Mouse (Mus musculus) neural tube, embryonic 12.5 days (tissue): Measurements from ENCODE around the gene Map4k5. TPM values are rescaled to one million over a fixed set of nuclear protein-coding genes. Genes with fewer than 3 reads are reported as not detected.
A peak's percentile ranks its signal among the peaks of the same experiment; 100 is the strongest.

Experiments
- ATAC-seq: fragments of 200-750 bp; cut with Nextera tagmentation; 2 replicates; pipeline ENCODE4 v1.8.0; 2017; ENCODE audit warnings: low read depth, mild to moderate bottlenecking, moderate TSS enrichment, moderate library complexity; ENCODE audit not compliant: low FRiP score
- H3K27ac ChIP-seq: fragments of 300-500 bp; sonication (generic); 2 replicates; pipeline ENCODE4 v1.5.1; 2016
- H3K27me3 ChIP-seq: fragments of 300-500 bp; sonication (generic); replicated peaks from 2 replicates; pipeline ENCODE4 v1.6.1; 2016; ENCODE audit warnings: mild to moderate bottlenecking
- H3K36me3 ChIP-seq: fragments of 300-500 bp; sonication (generic); 2 replicates; pipeline ENCODE4 v1.6.1; 2016; ENCODE audit warnings: mild to moderate bottlenecking
- H3K4me1 ChIP-seq: fragments of 300-500 bp; sonication (generic); 2 replicates; pipeline ENCODE4 v1.6.1; 2016
- H3K4me2 ChIP-seq: fragments of 300-500 bp; sonication (generic); replicated peaks from 2 replicates; pipeline ENCODE4 v1.6.1; 2016; ENCODE audit warnings: mild to moderate bottlenecking
- H3K4me3 ChIP-seq: fragments of 300-500 bp; sonication (generic); 2 replicates; pipeline ENCODE4 v1.5.1; 2016
- H3K9ac ChIP-seq: fragments of 300-500 bp; sonication (generic); 2 replicates; pipeline ENCODE4 v1.6.1; 2016; ENCODE audit warnings: mild to moderate bottlenecking
- H3K9me3 ChIP-seq: fragments of 300-500 bp; sonication (generic); 2 replicates; pipeline ENCODE4 v1.6.1; 2016; ENCODE audit warnings: mild to moderate bottlenecking
- WGBS: fragments of 180-500 bp; shearing (Covaris S2); methylation state at CpG from one replicate; pipeline ENCODE4 v1.1.7; 2016; 5-methylcytosine and 5-hydroxymethylcytosine counted together
- polyA plus RNA-seq: library from polyadenylated mRNA; unstranded; fragments of >200 nt; fragmentation: Nextera tagmentation; extraction: Ambion mirVana; gene quantifications from 2 replicates; pipeline ENCODE4 v1.2.1, GENCODE M21; 2016

The Map4k5 gene
- polyA plus RNA-seq = 41.4 and 44.6 TPM in 2 replicates

GRCm38 (mm10) chr12:69892371-69893251, at the start of gene Map4k5, which contains the start of gene Atl1:
Gene Map4k5, minus strand, starts transcription at chr12:69893200.
Gene Atl1, plus strand, starts transcription at chr12:69892614.
- under 1% methylated on average over 118 of the region's 118 CpGs for WGBS
- Histone ChIP-seq H3K9ac (peak within 1 kb of the TSS; percentile 97), H3K4me3 (peak within 1 kb of the TSS; percentile 89), H3K36me3 (no peaks in the 10 kb centered on the region), H3K4me1 (peaks cover 23% of the 10 kb centered on the region), H3K9me3 (no peaks in the 10 kb centered on the region), H3K27me3 (no peaks in the 10 kb centered on the region), H3K27ac (peak within 1 kb of the TSS; percentile 86), H3K4me2 (peak within 1 kb of the TSS; percentile 65)
- peak; percentile 94 for ATAC-seq

- Histone ChIP-seq H3K4me3 (no peak overlapping the region), H3K36me3 (peaks cover 22% of the 10 kb centered on the region), H3K27me3 (no peaks in the 10 kb centered on the region), H3K4me1 (no peaks in the 10 kb centered on the region), H3K9me3 (no peaks in the 10 kb centered on the region), H3K9ac (no peak overlapping the region), H3K27ac (no peak overlapping the region), H3K4me2 (no peak overlapping the region)
- no peak for ATAC-seq
- WGBS = 56% methylated on average over 1 of the region's 1 CpGs
Observed at GRCm38 (mm10) chr12:69941655-69942329, 48.8 kb upstream of the Map4k5 start.

- WGBS = 68% methylated on average over 2 of the region's 2 CpGs
- ATAC-seq = no peak
- peaks cover 26% of the 10 kb centered on the region for H3K36me3 ChIP-seq
Observed at GRCm38 (mm10) chr12:69939291-69939690, 46.3 kb upstream of the Map4k5 start.

GRCm38 (mm10) chr12:69937731-69938130, 44.7 kb upstream of the Map4k5 start:
- 53% methylated on average over 5 of the region's 5 CpGs for WGBS
- Histone ChIP-seq H3K27ac (no peak overlapping the region), H3K4me2 (no peak overlapping the region), H3K4me3 (no peak overlapping the region), H3K27me3 (no peaks in the 10 kb centered on the region), H3K4me1 (no peaks in the 10 kb centered on the region), H3K9me3 (no peaks in the 10 kb centered on the region), H3K36me3 (peaks cover 26% of the 10 kb centered on the region), H3K9ac (no peak overlapping the region)
- ATAC-seq = no peak

More at GRCm38 (mm10) chr12:69939291-69939690, 46.3 kb upstream of the Map4k5 start:
- no peak overlapping the region for H3K4me2 ChIP-seq
- no peak overlapping the region for H3K9ac ChIP-seq
- no peaks in the 10 kb centered on the region for H3K4me1 ChIP-seq
- no peak overlapping the region for H3K4me3 ChIP-seq
- no peak overlapping the region for H3K27ac ChIP-seq
- H3K27me3 ChIP-seq = no peaks in the 10 kb centered on the region
- H3K9me3 ChIP-seq = no peaks in the 10 kb centered on the region

DNA sequence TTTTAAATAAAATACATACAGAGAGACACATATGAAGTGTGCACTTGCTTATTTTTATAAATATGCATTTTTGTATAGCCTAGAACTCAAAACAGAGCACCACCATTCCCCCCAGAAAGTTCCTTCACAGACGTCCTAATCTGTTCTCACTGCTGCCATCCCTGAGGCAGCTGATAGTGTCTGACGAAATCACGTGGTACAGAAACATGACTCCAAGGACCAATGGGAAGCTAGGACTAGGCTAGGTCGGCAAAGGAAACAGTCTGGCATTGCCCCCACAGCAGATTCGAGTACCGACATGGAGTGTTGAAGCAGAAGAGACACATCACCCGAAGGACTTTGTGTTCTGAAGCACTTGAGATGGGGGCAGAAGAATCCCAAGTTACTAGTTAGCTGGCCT, 33.7 kb upstream of the Map4k5 start:
- Histone ChIP-seq H3K9me3 (no peaks in the 10 kb centered on the region), H3K9ac (no peak overlapping the region), H3K4me1 (no peaks in the 10 kb centered on the region), H3K27ac (no peak overlapping the region), H3K4me2 (no peak overlapping the region), H3K36me3 (peaks cover 6% of the 10 kb centered on the region), H3K4me3 (no peak overlapping the region), H3K27me3 (no peaks in the 10 kb centered on the region)
- no peak for ATAC-seq
- 56% methylated on average over 7 of the region's 7 CpGs for WGBS

DNA sequence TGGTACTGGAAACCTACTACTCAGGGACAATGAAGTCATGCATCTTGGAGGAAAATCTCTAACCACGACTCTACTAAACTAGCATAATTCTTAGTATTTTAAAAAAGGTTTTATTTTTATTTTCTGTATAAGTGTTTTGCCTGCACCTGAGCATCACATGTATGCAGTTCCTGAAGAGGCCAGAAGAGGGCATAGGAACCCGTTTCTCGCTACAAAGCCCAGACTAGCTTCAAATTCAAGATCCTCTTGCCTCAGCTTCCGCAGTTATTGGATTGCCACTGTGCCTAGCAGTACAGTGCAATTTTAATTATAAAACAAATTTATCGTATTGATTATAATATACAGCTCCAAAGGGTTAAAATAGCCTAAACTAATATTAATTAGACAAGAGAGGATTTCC, 31.0 kb upstream of the Map4k5 start:
- Histone ChIP-seq H3K4me3 (no peak overlapping the region), H3K9me3 (no peaks in the 10 kb centered on the region), H3K36me3 (peaks cover under 1% of the 10 kb centered on the region; the same call in 1 of the 2 replicates), H3K27me3 (no peaks in the 10 kb centered on the region), H3K4me2 (no peak overlapping the region), H3K27ac (no peak overlapping the region), H3K9ac (no peak overlapping the region), H3K4me1 (no peaks in the 10 kb centered on the region)
- 14% methylated on average over 5 of the region's 5 CpGs for WGBS
- no peak for ATAC-seq

DNA sequence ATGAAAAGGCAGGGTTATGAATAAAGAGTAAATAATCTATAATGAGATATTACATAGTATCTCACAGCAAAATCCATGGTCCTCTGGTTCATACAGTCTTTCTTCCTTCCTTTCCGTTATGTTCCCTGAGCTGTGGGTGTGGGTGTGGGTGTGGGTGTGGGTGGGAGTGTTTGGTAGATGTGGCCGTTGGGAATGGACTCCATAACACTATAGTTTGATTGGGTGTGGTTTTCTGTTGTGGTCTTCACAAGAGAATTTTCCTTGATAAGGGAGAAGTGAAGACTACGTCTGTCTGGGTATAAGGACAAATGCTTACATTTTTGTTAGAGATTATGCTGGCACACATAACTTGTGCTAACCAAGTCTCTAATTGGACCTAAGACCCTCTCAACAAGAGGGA, 30.6 kb upstream of the Map4k5 start:
- Histone ChIP-seq H3K4me3 (no peak overlapping the region), H3K9ac (no peak overlapping the region), H3K4me2 (no peak overlapping the region), H3K27me3 (no peaks in the 10 kb centered on the region), H3K27ac (no peak overlapping the region), H3K9me3 (no peaks in the 10 kb centered on the region), H3K36me3 (no peaks in the 10 kb centered on the region; the same call in 1 of the 2 replicates), H3K4me1 (no peaks in the 10 kb centered on the region)
- WGBS = 60% methylated on average over 3 of the region's 3 CpGs
- no peak for ATAC-seq

- ATAC-seq = no peak
- H3K9me3 ChIP-seq = no peaks in the 10 kb centered on the region
- 89% methylated on average over 3 of the region's 3 CpGs for WGBS
- no peaks in the 10 kb centered on the region for H3K27me3 ChIP-seq
- no peak overlapping the region for H3K27ac ChIP-seq
- H3K36me3 ChIP-seq = no peaks in the 10 kb centered on the region; the same call in 1 of the 2 replicates
- H3K4me1 ChIP-seq = no peaks in the 10 kb centered on the region
- no peak overlapping the region for H3K4me2 ChIP-seq
- H3K4me3 ChIP-seq = no peak overlapping the region
- H3K9ac ChIP-seq = no peak overlapping the region
Observed at GRCm38 (mm10) chr12:69923128-69923527, 30.1 kb upstream of the Map4k5 start.

DNA sequence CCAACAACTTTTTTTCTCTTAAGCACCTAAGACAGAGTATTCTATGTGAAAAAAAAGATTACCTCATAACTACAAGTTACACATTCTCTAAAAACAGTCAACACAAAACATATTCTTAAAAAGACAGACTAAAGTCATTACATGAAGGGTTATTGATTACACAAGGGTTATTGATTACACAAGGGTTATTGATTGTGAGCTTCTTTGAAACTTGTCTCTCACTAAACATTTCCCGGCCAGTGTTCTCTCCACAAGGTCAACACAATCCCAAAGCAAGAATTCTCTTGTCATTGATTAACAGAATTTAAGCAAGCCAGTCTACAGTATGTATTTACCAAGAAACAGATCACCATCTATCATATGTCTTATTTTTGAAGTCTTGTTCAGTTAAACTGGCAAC, 29.1 kb upstream of the Map4k5 start:
- no peak overlapping the region for H3K9ac ChIP-seq
- H3K4me1 ChIP-seq = no peaks in the 10 kb centered on the region
- no peaks in the 10 kb centered on the region for H3K27me3 ChIP-seq
- no peak for ATAC-seq
- WGBS = 83% methylated on average over 1 of the region's 1 CpGs
- H3K27ac ChIP-seq = no peak overlapping the region
- no peak overlapping the region for H3K4me2 ChIP-seq
- H3K4me3 ChIP-seq = no peak overlapping the region
- no peaks in the 10 kb centered on the region for H3K9me3 ChIP-seq
- H3K36me3 ChIP-seq = no peaks in the 10 kb centered on the region; the same call in 1 of the 2 replicates

- H3K9ac ChIP-seq = no peak overlapping the region
- no peaks in the 10 kb centered on the region for H3K4me1 ChIP-seq
- no peak for ATAC-seq
- H3K9me3 ChIP-seq = no peaks in the 10 kb centered on the region
- 84% methylated on average over 2 of the region's 2 CpGs for WGBS
- H3K4me3 ChIP-seq = no peak overlapping the region
- H3K36me3 ChIP-seq = no peaks in the 10 kb centered on the region
- no peaks in the 10 kb centered on the region for H3K27me3 ChIP-seq
- H3K27ac ChIP-seq = no peak overlapping the region
- H3K4me2 ChIP-seq = no peak overlapping the region
Observed at GRCm38 (mm10) chr12:69917870-69918269, 24.9 kb upstream of the Map4k5 start.

DNA sequence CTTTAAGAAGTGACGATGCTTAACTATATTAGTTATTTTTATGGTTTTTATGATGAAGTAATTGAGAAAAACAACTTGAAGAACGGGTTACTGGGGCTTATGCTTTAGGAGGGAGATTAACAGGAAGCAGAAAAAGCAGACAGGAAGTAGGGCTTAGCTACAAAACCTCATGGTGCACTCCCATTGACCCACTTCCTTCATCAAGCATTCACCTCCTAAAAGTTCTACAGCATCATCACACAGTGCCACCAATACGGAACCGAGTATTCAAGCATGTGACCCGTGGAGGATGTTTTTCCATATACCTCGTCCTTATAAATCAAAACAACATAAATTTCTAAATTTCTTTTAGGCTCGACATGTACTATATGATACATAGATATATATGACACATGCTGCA, 19.7 kb upstream of the Map4k5 start:
- Histone ChIP-seq H3K27ac (no peak overlapping the region), H3K36me3 (no peaks in the 10 kb centered on the region), H3K4me2 (no peak overlapping the region), H3K9ac (no peak overlapping the region), H3K9me3 (no peaks in the 10 kb centered on the region), H3K4me3 (no peak overlapping the region), H3K4me1 (no peaks in the 10 kb centered on the region), H3K27me3 (no peaks in the 10 kb centered on the region)
- ATAC-seq = no peak
- 88% methylated on average over 7 of the region's 7 CpGs for WGBS

GRCm38 (mm10) chr12:69911906-69912305, 18.9 kb upstream of the Map4k5 start:
- 89% methylated on average over 7 of the region's 7 CpGs for WGBS
- Histone ChIP-seq H3K9me3 (no peaks in the 10 kb centered on the region), H3K4me3 (no peak overlapping the region), H3K9ac (no peak overlapping the region), H3K27ac (no peak overlapping the region), H3K4me1 (no peaks in the 10 kb centered on the region), H3K27me3 (no peaks in the 10 kb centered on the region), H3K4me2 (no peak overlapping the region), H3K36me3 (no peaks in the 10 kb centered on the region)
- ATAC-seq = no peak
